Mouse (Mus musculus): Measurements from ENCODE around the gene Rgs9.

The Rgs9 gene

GRCm38 (mm10) chr11:109175376-109175969, 122.5 kb downstream of the Rgs9 start:
- no peak for DNase-seq (ENCODE audit: low spot score in 2 of 2)
